Mouse (Mus musculus) CH12.LX (cell line): ENCODE measurements around the gene Naip6. TPM values are rescaled to one million over a fixed set of nuclear protein-coding genes. Genes with fewer than 3 reads are reported as not detected.

ENCODE experiments used
- DNase-seq: peaks from one replicate; pipeline ENCODE4 v3.0.0-alpha.2; 2013; ENCODE audit errors: extremely low read depth
- H3K27ac ChIP-seq: 2 replicates; pipeline ENCODE4 v1.5.1; 2012; ENCODE audit warnings: low read depth, mild to moderate bottlenecking, control low read depth, moderate library complexity; ENCODE audit not compliant: insufficient read depth
- H3K27me3 ChIP-seq: replicated peaks from 2 replicates; pipeline ENCODE3; 2012; ENCODE audit warnings: inconsistent platforms
- H3K36me3 ChIP-seq, 2 experiments: replicated peaks in 1 of 2; 2 replicates each; pipeline versions ENCODE3 to v1.6.1; 2012; ENCODE audit warnings: inconsistent platforms in 1 of 2, low read length in 1 of 2, mild to moderate bottlenecking in 1 of 2, mixed read lengths in 1 of 2, moderate library complexity in 1 of 2; ENCODE audit not compliant: control insufficient read depth in 1 of 2, insufficient read depth in 1 of 2
- H3K4me1 ChIP-seq, 2 experiments: 2 replicates each; pipeline ENCODE4 v1.6.1; 2012; ENCODE audit warnings: inconsistent platforms in 1 of 2, moderate library complexity in 1 of 2; ENCODE audit not compliant: insufficient read depth in 2 of 2, control insufficient read depth in 1 of 2
- H3K4me2 ChIP-seq: 2 replicates; pipeline ENCODE4 v1.6.1; 2012; ENCODE audit warnings: low read depth, mild to moderate bottlenecking, control low read depth; ENCODE audit not compliant: poor library complexity, insufficient read depth, severe bottlenecking
- H3K4me3 ChIP-seq, 3 experiments: fragments of 150-350 bp in 1 of 3; sonication (generic) in 1 of 3; replicated peaks in 1 of 3; 2 replicates each; pipeline versions ENCODE3 to v1.5.1; 2011 to 2012; ENCODE audit warnings: low read depth in 2 of 3, low read length in 2 of 3, mild to moderate bottlenecking in 2 of 3, moderate library complexity in 2 of 3, control low read depth in 1 of 3, improper control_type of control experiment in 1 of 3, inconsistent platforms in 1 of 3, mixed read lengths in 1 of 3; ENCODE audit not compliant: poor library complexity in 1 of 3
- H3K79me2 ChIP-seq: replicated peaks from 2 replicates; pipeline ENCODE4 v1.6.1; 2012; ENCODE audit warnings: mild to moderate bottlenecking, moderate library complexity; ENCODE audit not compliant: control insufficient read depth, poor library complexity, insufficient read depth, severe bottlenecking; ENCODE audit errors: extremely low read depth
- H3K9ac ChIP-seq: 2 replicates; pipeline ENCODE4 v1.6.1; 2012; ENCODE audit warnings: low read depth, mild to moderate bottlenecking, control low read depth, moderate library complexity; ENCODE audit not compliant: insufficient read depth
- H3K9me3 ChIP-seq: replicated peaks from 2 replicates; pipeline ENCODE3; 2012; ENCODE audit warnings: low read length, inconsistent platforms, mixed read lengths
- EP300 ChIP-seq: IDR thresholded peaks from 2 replicates; pipeline ENCODE4 v1.6.1; 2011; ENCODE audit warnings: low read length, improper control_type of control experiment
- ETS1 ChIP-seq: conservative IDR thresholded peaks from 2 replicates; pipeline ENCODE4 v1.6.1; 2012; ENCODE audit warnings: low read depth, mild to moderate bottlenecking, inconsistent platforms, low read length, improper control_type of control experiment, moderate library complexity
- HCFC1 ChIP-seq: IDR thresholded peaks from 2 replicates; pipeline ENCODE4 v1.6.1; 2012; ENCODE audit warnings: low read depth, mild to moderate bottlenecking, inconsistent platforms, low read length, improper control_type of control experiment
- MAFK ChIP-seq: IDR thresholded peaks from 2 replicates; pipeline ENCODE4 v1.6.1; 2011; ENCODE audit warnings: low read length, improper control_type of control experiment; ENCODE audit not compliant: insufficient replicate concordance
- MAZ ChIP-seq: IDR thresholded peaks from 2 replicates; pipeline ENCODE4 v1.6.1; 2012; ENCODE audit warnings: low read depth, mild to moderate bottlenecking, inconsistent platforms, low read length, improper control_type of control experiment, moderate library complexity
- MEF2A ChIP-seq: IDR thresholded peaks from 2 replicates; pipeline ENCODE4 v1.6.1; 2014; ENCODE audit warnings: low read depth, mild to moderate bottlenecking, inconsistent platforms, low read length, improper control_type of control experiment, borderline replicate concordance
- NRF1 ChIP-seq: IDR thresholded peaks from 2 replicates; pipeline ENCODE4 v1.6.1; 2014; ENCODE audit warnings: low read depth, mild to moderate bottlenecking, inconsistent platforms, low read length, improper control_type of control experiment, moderate library complexity
- RAD21 ChIP-seq: IDR thresholded peaks from 2 replicates; pipeline ENCODE4 v1.6.1; 2011; ENCODE audit warnings: low read depth, mild to moderate bottlenecking, low read length, improper control_type of control experiment, moderate library complexity
- RCOR1 ChIP-seq: conservative IDR thresholded peaks from 2 replicates; pipeline ENCODE4 v1.6.1; 2012; ENCODE audit warnings: low read depth, mild to moderate bottlenecking, inconsistent platforms, low read length, improper control_type of control experiment
- SMC3 ChIP-seq: IDR thresholded peaks from 2 replicates; pipeline ENCODE4 v1.6.1; 2011; ENCODE audit warnings: low read depth, low read length, improper control_type of control experiment
- USF1 ChIP-seq: IDR thresholded peaks from 2 replicates; pipeline ENCODE4 v1.6.1; 2014; ENCODE audit warnings: low read depth, mild to moderate bottlenecking, inconsistent platforms, low read length, improper control_type of control experiment
- USF2 ChIP-seq: conservative IDR thresholded peaks from 2 replicates; pipeline ENCODE4 v1.6.1; 2011; ENCODE audit warnings: low read depth, low read length, improper control_type of control experiment
- ZC3H11A ChIP-seq: IDR thresholded peaks from 2 replicates; pipeline ENCODE4 v1.6.1; 2012; ENCODE audit warnings: low read depth, mild to moderate bottlenecking, inconsistent platforms, low read length, improper control_type of control experiment
- dilution Hi-C: fragments of 300-500 bp; cut with MboI; formaldehyde crosslinking; loops from 2 replicates; pipeline ENCODE4 v1.14.3; 2020; ENCODE audit warnings: low sequenced_read_pairs; ENCODE audit not compliant: extremely low pct_unique_long_range_greater_than_20kb, extremely low pct_ligation_motif_present
- in situ Hi-C: fragments of 300-500 bp; cut with MboI; formaldehyde crosslinking; loops from 3 replicates; pipeline ENCODE4 v1.14.3; 2019; ENCODE audit warnings: low sequenced_read_pairs, low pct_ligation_motif_present, low pct_unique_long_range_greater_than_20kb, mixed read lengths
- polyA plus RNA-seq: library from polyadenylated mRNA; unstranded; fragments of >175 nt; gene quantifications from 2 replicates; pipeline ENCODE4 v1.2.1, GENCODE M21; 2012; ENCODE audit warnings: low read depth; ENCODE audit not compliant: insufficient read length
- total RNA-seq, 2 experiments: library from RNA; depleted of rRNA; stranded (reverse); fragments of 300-350 nt in 1 of 2; fragments of >200 nt in 1 of 2; gene quantifications; 2 replicates each; pipeline ENCODE4 v1.2.3; 2012 to 2014

Gene Naip6
- total and polyA plus RNA-seq, 3 experiments, result 3.0 to 7.9 (median 3.4) TPM

DNA sequence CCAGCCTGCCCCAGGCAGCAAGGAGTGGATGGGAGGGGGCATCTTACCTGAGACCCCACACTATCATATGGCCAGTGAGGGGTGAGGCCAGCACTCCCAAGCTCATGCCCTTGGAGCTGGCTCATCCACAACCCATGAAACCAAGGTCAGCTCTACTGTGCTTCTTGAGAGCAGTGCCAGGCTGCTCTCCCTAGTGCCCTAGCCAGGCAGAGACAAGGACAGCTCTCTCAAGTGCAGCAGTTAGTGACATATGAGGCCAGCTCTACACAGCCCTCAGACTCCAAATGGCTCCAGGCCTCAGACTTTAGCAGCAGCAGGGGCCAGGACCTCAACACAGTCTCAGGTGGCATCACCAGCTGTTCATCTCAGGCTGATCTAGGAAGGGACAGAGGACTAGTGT, 73.8 kb downstream of the Naip6 start:
- dilution Hi-C loops (no loop called here), in situ Hi-C loops (no loop called here)
- Histone ChIP-seq H3K79me2 (no peaks in the 10 kb centered on the region), H3K9me3 (no peaks in the 10 kb centered on the region), H3K4me3 (no peak overlapping the region), H3K27ac (no peak overlapping the region), H3K9ac (no peak overlapping the region), H3K36me3 (peaks cover 5 to 7% of the 10 kb centered on the region in 2 experiments), H3K4me1 (peaks cover 7 to 16% of the 10 kb centered on the region in 2 experiments; a peak in 3 of 4 replicates), H3K4me2 (no peak overlapping the region)
- DNase-seq, result no peak
- TF ChIP-seq ZC3H11A (no peak), MAZ (no peak), MEF2A (no peak), USF1 (no peak), EP300 (no peak), RCOR1 (no peak), USF2 (no peak), HCFC1 (no peak), SMC3 (no peak), NRF1 (no peak), MAFK (no peak), ETS1 (no peak), RAD21 (no peak)
- TF ChIP-seq, all 38 proteins: peak for 0
- no peaks in the 10 kb centered on the region for H3K27me3 ChIP-seq

Other genes starting within 250 kb of the Naip6 start
- gene Bdp1, start 213.6 kb downstream of the Naip6 start, total RNA-seq (2012; rRNA removed), result 20.0 and 23.7 TPM in 2 replicates
- 24.2 and 24.7 TPM in 2 replicates for gene Bdp1, start 213.6 kb downstream of the Naip6 start, total RNA-seq (2014; rRNA removed)
- 22.0 and 22.9 TPM in 2 replicates for gene Bdp1, start 213.6 kb downstream of the Naip6 start, polyA plus RNA-seq
- 16.7 and 20.5 TPM in 2 replicates for gene Serf1, start 209.7 kb downstream of the Naip6 start, total RNA-seq (2012; rRNA removed)
- gene Serf1, start 209.7 kb downstream of the Naip6 start, total RNA-seq (2014; rRNA removed), result 10.9 and 11.6 TPM in 2 replicates
- gene Serf1, start 209.7 kb downstream of the Naip6 start, polyA plus RNA-seq, result 12.5 and 13.7 TPM in 2 replicates
- 31.2 and 36.7 TPM in 2 replicates for gene Smn1, start 192.8 kb downstream of the Naip6 start, total RNA-seq (2012; rRNA removed)
- 27.7 and 35.0 TPM in 2 replicates for gene Smn1, start 192.8 kb downstream of the Naip6 start, total RNA-seq (2014; rRNA removed)
- 122 and 141 TPM in 2 replicates for gene Smn1, start 192.8 kb downstream of the Naip6 start, polyA plus RNA-seq
- 10.8 and 12.8 TPM in 2 replicates for gene Naip2, start 115.6 kb downstream of the Naip6 start, total RNA-seq (2012; rRNA removed)
- gene Naip2, start 115.6 kb downstream of the Naip6 start, total RNA-seq (2014; rRNA removed), result 13.3 and 14.4 TPM in 2 replicates
- 12.6 TPM in 2 replicates for gene Naip2, start 115.6 kb downstream of the Naip6 start, polyA plus RNA-seq
- gene Naip5, start 71.4 kb downstream of the Naip6 start, total RNA-seq (2012; rRNA removed), result 5.0 and 7.1 TPM in 2 replicates
- gene Naip5, start 71.4 kb downstream of the Naip6 start, total RNA-seq (2014; rRNA removed), result 8.2 and 10.6 TPM in 2 replicates
- gene Naip5, start 71.4 kb downstream of the Naip6 start, polyA plus RNA-seq, result 8.7 and 10.0 TPM in 2 replicates
- 1.5 and 1.8 TPM in 2 replicates for gene Naip1, start 135.2 kb upstream of the Naip6 start, total RNA-seq (2012; rRNA removed)
- 1.1 and 1.4 TPM in 2 replicates for gene Naip1, start 135.2 kb upstream of the Naip6 start, total RNA-seq (2014; rRNA removed)
- gene Naip1, start 135.2 kb upstream of the Naip6 start, polyA plus RNA-seq, result 1.1 and 1.5 TPM in 2 replicates
- gene Gtf2h2, start 174.9 kb upstream of the Naip6 start, total RNA-seq (2012; rRNA removed), result 34.0 and 43.7 TPM in 2 replicates
- 87.8 and 89.2 TPM in 2 replicates for gene Gtf2h2, start 174.9 kb upstream of the Naip6 start, total RNA-seq (2014; rRNA removed)
- gene Gtf2h2, start 174.9 kb upstream of the Naip6 start, polyA plus RNA-seq, result 90.1 and 106 TPM in 2 replicates
- 2.0 and 2.2 TPM in 2 replicates for gene Ocln, start 235.0 kb upstream of the Naip6 start, total RNA-seq (2012; rRNA removed)
- 0.39 and 0.70 TPM in 2 replicates for gene Ocln, start 235.0 kb upstream of the Naip6 start, total RNA-seq (2014; rRNA removed)
- 0.23 and 0.50 TPM in 2 replicates for gene Ocln, start 235.0 kb upstream of the Naip6 start, polyA plus RNA-seq